Mouse (Mus musculus) MEL (cell line): ENCODE measurements around the gene Usp39. TPM values are rescaled to one million over a fixed set of nuclear protein-coding genes. Genes with fewer than 3 reads are reported as not detected.

Experiments used
- DNase-seq: peaks from one replicate; pipeline ENCODE4 v3.0.0; 2011; ENCODE audit warnings: low read depth, low spot score
- H3K27ac ChIP-seq: 2 replicates; pipeline ENCODE4 v1.5.1; 2012; ENCODE audit warnings: low read depth, mild to moderate bottlenecking, control low read depth, low read length, moderate library complexity; ENCODE audit not compliant: control insufficient read depth
- H3K27me3 ChIP-seq, 2 experiments: fragments of 150-350 bp in 1 of 2; sonication (generic) in 1 of 2; 2 replicates each; pipeline ENCODE4 v1.6.1; 2012; ENCODE audit warnings: low read length in 2 of 2, mild to moderate bottlenecking in 2 of 2, improper control_type of control experiment in 1 of 2, moderate library complexity in 1 of 2; ENCODE audit not compliant: insufficient read depth in 2 of 2, control insufficient read depth in 1 of 2
- H3K36me3 ChIP-seq, 2 experiments: 2 replicates each; pipeline ENCODE4 v1.6.1; 2012 to 2014; ENCODE audit warnings: low read length in 2 of 2, improper control_type of control experiment in 1 of 2, inconsistent platforms in 1 of 2, mild to moderate bottlenecking in 1 of 2; ENCODE audit not compliant: insufficient read depth in 2 of 2, control insufficient read depth in 1 of 2
- H3K4me1 ChIP-seq, 2 experiments: fragments of 150-350 bp in 1 of 2; sonication (generic) in 1 of 2; 2 replicates each; pipeline ENCODE4 v1.6.1; 2012; ENCODE audit warnings: low read length in 2 of 2, improper control_type of control experiment in 1 of 2, mild to moderate bottlenecking in 1 of 2; ENCODE audit not compliant: insufficient read depth in 2 of 2, control insufficient read depth in 1 of 2
- H3K4me3 ChIP-seq, 2 experiments: fragments of 150-350 bp in 1 of 2; sonication (generic) in 1 of 2; 2 replicates each; pipeline ENCODE4 v1.5.1; 2012; ENCODE audit warnings: low read depth in 2 of 2, low read length in 2 of 2, mild to moderate bottlenecking in 2 of 2, moderate library complexity in 2 of 2, control low read depth in 1 of 2, improper control_type of control experiment in 1 of 2; ENCODE audit not compliant: control insufficient read depth in 1 of 2, insufficient read depth in 1 of 2
- H3K79me2 ChIP-seq: 2 replicates; pipeline ENCODE4 v1.6.1; 2012; ENCODE audit warnings: mild to moderate bottlenecking, low read length, moderate library complexity; ENCODE audit not compliant: control insufficient read depth, poor library complexity, insufficient read depth
- H3K9ac ChIP-seq: 2 replicates; pipeline ENCODE4 v1.6.1; 2012; ENCODE audit warnings: low read depth, mild to moderate bottlenecking, control low read depth, low read length, moderate library complexity; ENCODE audit not compliant: control insufficient read depth, poor library complexity, severe bottlenecking
- H3K9me3 ChIP-seq: fragments of 150-350 bp; sonication (generic); replicated peaks from 2 replicates; pipeline ENCODE4 v1.6.1; 2012; ENCODE audit warnings: mild to moderate bottlenecking, low read length, improper control_type of control experiment, moderate library complexity; ENCODE audit not compliant: insufficient read depth
- BHLHE40 ChIP-seq: IDR thresholded peaks from 2 replicates; pipeline ENCODE4 v1.6.1; 2012; ENCODE audit warnings: low read depth, mild to moderate bottlenecking, inconsistent platforms, low read length, improper control_type of control experiment, borderline replicate concordance
- E2F4 ChIP-seq: IDR thresholded peaks from 2 replicates; pipeline ENCODE4 v1.6.1; 2011; ENCODE audit warnings: low read depth, low read length, improper control_type of control experiment, borderline replicate concordance
- ETS1 ChIP-seq: IDR thresholded peaks from 2 replicates; pipeline ENCODE4 v1.6.1; 2012; ENCODE audit warnings: low read depth, mild to moderate bottlenecking, inconsistent platforms, low read length, improper control_type of control experiment, moderate library complexity
- GABPA ChIP-seq: IDR thresholded peaks from 2 replicates; pipeline ENCODE4 v1.6.1; 2012; ENCODE audit warnings: low read depth, mild to moderate bottlenecking, inconsistent platforms, low read length, improper control_type of control experiment, moderate library complexity
- GATA1 ChIP-seq: IDR thresholded peaks from 2 replicates; pipeline ENCODE4 v1.6.1; 2011; ENCODE audit warnings: low read depth, low read length, improper control_type of control experiment
- HCFC1 ChIP-seq: IDR thresholded peaks from 2 replicates; pipeline ENCODE4 v1.6.1; 2012; ENCODE audit warnings: low read depth, mild to moderate bottlenecking, inconsistent platforms, low read length, improper control_type of control experiment, moderate library complexity
- JUND ChIP-seq: IDR thresholded peaks from 2 replicates; pipeline ENCODE4 v1.6.1; 2011; ENCODE audit warnings: low read depth, mild to moderate bottlenecking, improper control_type of control experiment, low read length
- MAX ChIP-seq: IDR thresholded peaks from 2 replicates; pipeline ENCODE4 v1.6.1; 2011; ENCODE audit warnings: low read length, improper control_type of control experiment
- MAZ ChIP-seq: IDR thresholded peaks from 2 replicates; pipeline ENCODE4 v1.6.1; 2012; ENCODE audit warnings: low read depth, mild to moderate bottlenecking, inconsistent platforms, low read length, improper control_type of control experiment
- MEF2A ChIP-seq: IDR thresholded peaks from 2 replicates; pipeline ENCODE4 v1.6.1; 2014; ENCODE audit warnings: low read depth, mild to moderate bottlenecking, inconsistent platforms, low read length, improper control_type of control experiment; ENCODE audit not compliant: poor library complexity, insufficient replicate concordance, severe bottlenecking; ENCODE audit errors: extremely low read depth
- MXI1 ChIP-seq: IDR thresholded peaks from 2 replicates; pipeline ENCODE4 v1.6.1; 2011; ENCODE audit warnings: mild to moderate bottlenecking, low read depth, low read length, improper control_type of control experiment
- MYC ChIP-seq: IDR thresholded peaks from 2 replicates; pipeline ENCODE4 v1.6.1; 2011; ENCODE audit warnings: low read depth, mild to moderate bottlenecking, low read length, improper control_type of control experiment, moderate library complexity
- NELFE ChIP-seq: IDR thresholded peaks from 2 replicates; pipeline ENCODE4 v1.6.1; 2011; ENCODE audit warnings: low read depth, low read length, improper control_type of control experiment
- NRF1 ChIP-seq: IDR thresholded peaks from 2 replicates; pipeline ENCODE4 v1.6.1; 2014; ENCODE audit warnings: low read depth, mild to moderate bottlenecking, inconsistent platforms, low read length, improper control_type of control experiment, moderate library complexity; ENCODE audit not compliant: poor library complexity, insufficient read depth, severe bottlenecking
- POLR2A ChIP-seq, 2 experiments: IDR thresholded peaks; 2 replicates each; pipeline ENCODE4 v1.6.1; 2011 to 2012; ENCODE audit warnings: low read length in 2 of 2, mild to moderate bottlenecking in 2 of 2, control low read depth in 1 of 2, improper control_type of control experiment in 1 of 2, low read depth in 1 of 2, moderate library complexity in 1 of 2; ENCODE audit not compliant: control insufficient read depth in 1 of 2, insufficient read depth in 1 of 2, poor library complexity in 1 of 2
- RAD21 ChIP-seq: IDR thresholded peaks from 2 replicates; pipeline ENCODE4 v1.6.1; 2011; ENCODE audit warnings: mild to moderate bottlenecking, low read depth, low read length, improper control_type of control experiment
- SIN3A ChIP-seq: IDR thresholded peaks from 2 replicates; pipeline ENCODE4 v1.6.1; 2012; ENCODE audit warnings: low read length, improper control_type of control experiment, inconsistent platforms
- SMC3 ChIP-seq: IDR thresholded peaks from 2 replicates; pipeline ENCODE4 v1.6.1; 2011; ENCODE audit warnings: low read depth, low read length, improper control_type of control experiment
- TAL1 ChIP-seq: IDR thresholded peaks from 2 replicates; pipeline ENCODE4 v1.6.1; 2012; ENCODE audit warnings: mild to moderate bottlenecking, inconsistent platforms, low read length, moderate library complexity, mixed read lengths
- TBP ChIP-seq: IDR thresholded peaks from 2 replicates; pipeline ENCODE4 v1.8.0; 2011; ENCODE audit warnings: low read depth, low read length, improper control_type of control experiment
- TCF12 ChIP-seq: IDR thresholded peaks from 2 replicates; pipeline ENCODE4 v1.6.1; 2014; ENCODE audit warnings: low read depth, mild to moderate bottlenecking, inconsistent platforms, low read length, improper control_type of control experiment, moderate library complexity
- UBTF ChIP-seq: IDR thresholded peaks from 2 replicates; pipeline ENCODE4 v1.6.1; 2012; ENCODE audit warnings: low read depth, mild to moderate bottlenecking, inconsistent platforms, low read length, improper control_type of control experiment, moderate library complexity, borderline replicate concordance; ENCODE audit not compliant: insufficient read depth
- USF1 ChIP-seq: IDR thresholded peaks from 2 replicates; pipeline ENCODE4 v1.6.1; 2014; ENCODE audit warnings: low read depth, mild to moderate bottlenecking, inconsistent platforms, low read length, improper control_type of control experiment, moderate library complexity
- ZC3H11A ChIP-seq: IDR thresholded peaks from 2 replicates; pipeline ENCODE4 v1.6.1; 2012; ENCODE audit warnings: low read depth, mild to moderate bottlenecking, inconsistent platforms, low read length, improper control_type of control experiment
- ZKSCAN1 ChIP-seq: IDR thresholded peaks from 2 replicates; pipeline ENCODE4 v1.6.1; 2012; ENCODE audit warnings: low read depth, mild to moderate bottlenecking, inconsistent platforms, low read length, improper control_type of control experiment, moderate library complexity
- ZMIZ1 ChIP-seq: IDR thresholded peaks from 2 replicates; pipeline ENCODE4 v1.6.1; 2012; ENCODE audit warnings: low read depth, mild to moderate bottlenecking, inconsistent platforms, low read length, improper control_type of control experiment, moderate library complexity
- ZNF384 ChIP-seq: IDR thresholded peaks from 2 replicates; pipeline ENCODE4 v1.6.1; 2012; ENCODE audit warnings: low read depth, mild to moderate bottlenecking, inconsistent platforms, low read length, improper control_type of control experiment
- polyA plus RNA-seq, 2 experiments: library from polyadenylated mRNA; stranded (reverse) in 1 of 2; unstranded in 1 of 2; fragments of >175 nt in 1 of 2; fragments of >200 nt in 1 of 2; gene quantifications; 2 replicates each; pipeline versions ENCODE4 v1.2.1 to v1.2.4; 2012; ENCODE audit warnings: low replicate concordance in 2 of 2, low read depth in 1 of 2; ENCODE audit not compliant: insufficient read length in 2 of 2, insufficient read depth in 1 of 2, missing spikeins in 1 of 2
- total RNA-seq: library from RNA; depleted of rRNA; stranded (reverse); fragments of 300-350 nt; gene quantifications from 2 replicates; pipeline ENCODE4 v1.2.3, GENCODE M21; 2012

Gene Usp39
- total and polyA plus RNA-seq, 3 experiments = 103 to 106 TPM; not detected in 1

GRCm38 (mm10) chr6:72279505-72279904 is 65.5 kb downstream of the Usp39 start (continued):
- TF ChIP-seq TBP (0 out of 2 replicates have a peak, but pooled peaks have one; percentile 20), HCFC1 (no peak), TAL1 (peak; percentile 93), RAD21 (no peak), SMC3 (no peak), ZC3H11A (no peak), GABPA (no peak)

- Histone ChIP-seq H3K27me3 (no peaks in the 10 kb centered on the region), H3K36me3 (peaks cover 0 to 27% of the 10 kb centered on the region in 2 experiments; a peak in 2 of 4 replicates), H3K9ac (peak overlapping the region; percentile 41), H3K79me2 (no peaks in the 10 kb centered on the region), H3K4me1 (peaks cover 17 to 25% of the 10 kb centered on the region in 2 experiments), H3K9me3 (no peaks in the 10 kb centered on the region), H3K27ac (peak overlapping the region; percentile 61), H3K4me3 (peak overlapping the region in 1 of 2 experiments; percentile 6; a peak in 1 of 4 replicates)
- DNase-seq = peak; percentile 45
- no peak for TF ChIP-seq SIN3A
- TF ChIP-seq ZNF384 = peak; percentile 38; the same call in 1 of the 2 replicates
Measured at GRCm38 (mm10) chr6:72278835-72279234, 66.1 kb downstream of the Usp39 start.

DNA sequence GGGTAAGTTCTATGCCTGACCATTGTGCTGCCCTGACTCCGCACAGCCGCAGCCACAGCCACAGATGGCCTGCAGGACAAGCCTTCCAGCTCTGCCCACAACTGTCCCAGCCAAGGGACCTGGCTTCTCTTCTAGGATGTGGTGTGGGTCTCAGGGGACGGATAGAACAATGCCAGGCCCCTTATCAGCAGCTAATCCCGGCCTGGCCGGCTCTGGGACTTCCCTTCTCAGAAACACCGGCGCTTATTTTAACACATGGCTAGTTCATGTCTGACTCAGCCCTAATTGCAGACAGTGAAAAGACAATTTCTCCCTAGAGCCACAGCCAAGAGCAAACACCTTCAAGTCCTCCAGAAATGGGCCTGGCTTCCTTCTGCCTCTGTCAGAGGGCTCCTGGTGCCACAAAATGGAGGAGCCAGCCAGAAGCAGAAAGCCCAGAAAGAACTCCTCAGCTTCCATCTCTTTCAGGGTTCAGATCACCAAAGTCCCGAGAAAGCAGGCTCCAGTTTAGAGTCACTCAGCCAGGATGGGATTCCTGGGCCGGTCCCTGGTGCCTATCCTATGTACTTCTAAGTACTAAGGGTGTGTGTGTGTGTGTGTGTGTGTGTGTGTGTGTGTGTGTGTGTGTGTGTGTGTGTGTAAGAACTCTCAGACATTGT is 67.3 kb downstream of the Usp39 start:
- peak overlapping the region; percentile 15; the same call in 1 of the 2 replicates for H3K9ac ChIP-seq
- H3K27ac ChIP-seq = peak overlapping the region; percentile 4; the same call in 1 of the 2 replicates
- peaks cover 17 to 25% of the 10 kb centered on the region in 2 experiments for H3K4me1 ChIP-seq
- DNase-seq = peak; percentile 47
- H3K36me3 ChIP-seq = peaks cover 0 to 27% of the 10 kb centered on the region in 2 experiments; a peak in 2 of 4 replicates
- H3K79me2 ChIP-seq = no peaks in the 10 kb centered on the region
- H3K27me3 ChIP-seq = no peaks in the 10 kb centered on the region
- no peak overlapping the region for H3K4me3 ChIP-seq
- H3K9me3 ChIP-seq = no peaks in the 10 kb centered on the region
- TF ChIP-seq MAX (no peak), GABPA (no peak), ZC3H11A (no peak), ZNF384 (no peak), TBP (peak; percentile 82; the same call in 1 of the 2 replicates), UBTF (peak; percentile 90; the same call in 1 of the 2 replicates), POLR2A (IDR thresholded peaks at IDR 0.05; ENCODE audit: control insufficient read depth in 1 of 2, insufficient read depth in 1 of 2, low read depth in 1 of 2, low read length in 2 of 2, poor library complexity in 1 of 2) (no peak), BHLHE40 (no peak), MAZ (no peak), TAL1 (no peak), ZKSCAN1 (no peak), TCF12 (0 out of 2 replicates have a peak, but pooled peaks have one; percentile 15), MEF2A (no peak), MYC (no peak), NELFE (no peak), ETS1 (0 out of 2 replicates have a peak, but pooled peaks have one; percentile 12), USF1 (no peak), GATA1 (peak; percentile 47; the same call in 1 of the 2 replicates), E2F4 (no peak), MXI1 (peak; percentile 25; the same call in 1 of the 2 replicates), ZMIZ1 (no peak), NRF1 (no peak), JUND (no peak)
